Mouse (Mus musculus): ENCODE data around the gene Gm3020.
"Not testable (repeated sequence)": the region's sequence is repeated elsewhere in the genome, so short reads cannot be mapped to it uniquely, and the experiment has no call there.

The Gm3020 gene

GRCm38 (mm10) chr14:3651730-3652129 is at the start of gene Gm3020:
Gene Gm3020 (plus strand): TSS chr14:3652030.
- DNase-seq = not testable (repeated sequence)

- DNase-seq = not testable (repeated sequence)
These were observed 17.6 kb upstream of the Gm3020 start, which contains the start of gene Gm3012 for GRCm38 (mm10) chr14:3634212-3634611. Gene Gm3012 (plus strand): TSS chr14:3634512.

- DNase-seq = not testable (repeated sequence)
These were observed 36.7 kb downstream of the Gm3020 start, which contains the start of gene Gm3043 for GRCm38 (mm10) chr14:3688483-3688882. Gene Gm3043 (plus strand): TSS chr14:3688783.

All from cerebellum, adult 18-20 months (tissue).